Mouse (Mus musculus): ENCODE measurements at regions not wholly inside any gene's neighbourhood (a gene's known extent, or its start where the extent isn't known, plus 50 kb on each side); places are given as distances from the start of the nearest gene placed in this dataset.

DNA sequence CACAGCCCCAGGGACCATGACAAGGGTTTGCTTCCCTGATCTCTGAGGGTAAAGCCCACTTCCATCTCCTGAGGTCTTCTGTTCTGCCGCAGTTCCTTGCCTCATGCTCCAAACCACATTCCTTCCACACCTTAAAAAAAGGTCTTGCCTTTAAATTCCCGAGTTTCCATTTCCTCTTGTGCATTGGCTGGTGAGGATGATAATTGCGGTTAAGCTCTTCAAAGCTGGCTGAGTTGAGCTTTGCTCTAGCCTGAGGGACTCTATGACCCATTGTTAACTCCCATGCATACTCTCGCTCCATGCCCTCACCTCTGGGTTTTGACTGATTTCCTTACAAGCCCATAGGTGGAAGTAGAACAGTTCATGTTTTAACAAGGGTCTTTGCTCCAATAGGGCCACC lies 112.9 kb downstream of the Gm10260 start:
- H3K9ac ChIP-seq (ENCODE audit: control insufficient read depth, low read depth, low read length, poor library complexity, severe bottlenecking): no peak overlapping the region
- H3K27ac ChIP-seq (ENCODE audit: control insufficient read depth, low read depth, low read length): no peak overlapping the region
- H3K4me1 ChIP-seq (ENCODE audit: control insufficient read depth in 1 of 2, insufficient read depth in 2 of 2, low read length in 2 of 2): no peaks in the 10 kb centered on the region
- no peaks in the 10 kb centered on the region for H3K36me3 ChIP-seq (ENCODE audit: control insufficient read depth in 1 of 2, insufficient read depth in 2 of 2, low read length in 2 of 2)
- TF ChIP-seq ZKSCAN1 (IDR thresholded peaks at IDR 0.05; ENCODE audit: low read depth, low read length): no peak
- TF ChIP-seq MEF2A (IDR thresholded peaks at IDR 0.05; ENCODE audit: extremely low read depth, insufficient replicate concordance, low read depth, low read length, poor library complexity, severe bottlenecking): no peak
- TF ChIP-seq GATA1 (IDR thresholded peaks at IDR 0.05; ENCODE audit: low read depth, low read length): no peak
- TF ChIP-seq E2F4 (IDR thresholded peaks at IDR 0.05; ENCODE audit: borderline replicate concordance, low read depth, low read length): no peak
- TF ChIP-seq ZC3H11A (IDR thresholded peaks at IDR 0.05; ENCODE audit: low read depth, low read length): no peak
- no peak for TF ChIP-seq KAT2A (conservative IDR thresholded peaks at IDR 0.05; ENCODE audit: low read depth, low read length)
- no peak for TF ChIP-seq EP300 (IDR thresholded peaks at IDR 0.05; ENCODE audit: low read depth in 1 of 2, low read length in 2 of 2)
- TF ChIP-seq TAL1 (IDR thresholded peaks at IDR 0.05; ENCODE audit: low read length): no peak
- no peak for TF ChIP-seq ELF1 (IDR thresholded peaks at IDR 0.05; ENCODE audit: low read depth, low read length)
- TF ChIP-seq CHD2 (IDR thresholded peaks at IDR 0.05; ENCODE audit: low read length): no peak
- no peak for TF ChIP-seq POLR2AphosphoS5 (IDR thresholded peaks at IDR 0.05; ENCODE audit: borderline replicate concordance, low read depth, low read length)
- no peak for TF ChIP-seq HCFC1 (IDR thresholded peaks at IDR 0.05; ENCODE audit: low read depth, low read length)
- no peaks in the 10 kb centered on the region for H3K79me2 ChIP-seq (ENCODE audit: control insufficient read depth, insufficient read depth, low read length, poor library complexity)
- no peaks in the 10 kb centered on the region for H3K9me3 ChIP-seq (replicated peaks; ENCODE audit: insufficient read depth, low read length)
- H3K4me3 ChIP-seq (ENCODE audit: control insufficient read depth in 1 of 2, insufficient read depth in 1 of 2, low read depth in 2 of 2, low read length in 2 of 2): no peak overlapping the region
- no peaks in the 10 kb centered on the region for H3K27me3 ChIP-seq (ENCODE audit: control insufficient read depth in 1 of 2, insufficient read depth in 2 of 2, low read length in 2 of 2)
- DNase-seq (ENCODE audit: low read depth, low spot score): no peak

DNA sequence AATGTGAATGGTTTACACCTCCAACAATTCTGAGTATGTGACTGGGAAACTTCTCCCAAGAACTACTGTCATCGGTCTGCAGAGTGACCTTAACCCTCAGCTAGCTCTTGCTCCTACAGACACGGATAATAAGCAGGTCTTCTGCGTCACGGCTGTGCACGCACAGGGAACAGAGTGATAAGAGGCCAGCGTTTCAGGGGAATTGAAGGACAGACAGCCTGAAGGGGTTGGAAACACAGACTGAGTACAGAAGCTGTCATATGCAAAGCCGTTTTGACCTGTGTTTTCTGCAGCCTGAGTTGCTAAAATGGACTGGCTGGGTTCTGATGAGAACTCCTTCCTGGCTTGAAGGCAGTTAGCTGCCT lies 114.4 kb downstream of the Gm10260 start:
- no peak overlapping the region for H3K4me3 ChIP-seq (ENCODE audit: control insufficient read depth in 1 of 2, insufficient read depth in 1 of 2, low read depth in 2 of 2, low read length in 2 of 2)
- no peaks in the 10 kb centered on the region for H3K79me2 ChIP-seq (ENCODE audit: control insufficient read depth, insufficient read depth, low read length, poor library complexity)
- H3K9me3 ChIP-seq (replicated peaks; ENCODE audit: insufficient read depth, low read length): no peaks in the 10 kb centered on the region
- no peak overlapping the region for H3K27ac ChIP-seq (ENCODE audit: control insufficient read depth, low read depth, low read length)
- no peaks in the 10 kb centered on the region for H3K27me3 ChIP-seq (ENCODE audit: control insufficient read depth in 1 of 2, insufficient read depth in 2 of 2, low read length in 2 of 2)
- no peak overlapping the region for H3K9ac ChIP-seq (ENCODE audit: control insufficient read depth, low read depth, low read length, poor library complexity, severe bottlenecking)
- H3K36me3 ChIP-seq (ENCODE audit: control insufficient read depth in 1 of 2, insufficient read depth in 2 of 2, low read length in 2 of 2): no peaks in the 10 kb centered on the region
- DNase-seq (ENCODE audit: low read depth, low spot score): no peak
- TF ChIP-seq ZC3H11A (IDR thresholded peaks at IDR 0.05; ENCODE audit: low read depth, low read length) (no peak), E2F4 (IDR thresholded peaks at IDR 0.05; ENCODE audit: borderline replicate concordance, low read depth, low read length) (no peak), UBTF (IDR thresholded peaks at IDR 0.05; ENCODE audit: borderline replicate concordance, insufficient read depth, low read depth, low read length) (no peak), MXI1 (IDR thresholded peaks at IDR 0.05; ENCODE audit: low read depth, low read length) (no peak), POLR2AphosphoS2 (IDR thresholded peaks at IDR 0.05; ENCODE audit: low read length) (no peak), TCF12 (IDR thresholded peaks at IDR 0.05; ENCODE audit: low read depth, low read length) (no peak), SIN3A (IDR thresholded peaks at IDR 0.05; ENCODE audit: low read length) (no peak), ETS1 (IDR thresholded peaks at IDR 0.05; ENCODE audit: low read depth, low read length) (no peak), JUND (IDR thresholded peaks at IDR 0.05; ENCODE audit: low read depth, low read length) (no peak), MEF2A (IDR thresholded peaks at IDR 0.05; ENCODE audit: extremely low read depth, insufficient replicate concordance, low read depth, low read length, poor library complexity, severe bottlenecking) (no peak), MYB (IDR thresholded peaks at IDR 0.05; ENCODE audit: low read depth, low read length) (no peak), MAX (IDR thresholded peaks at IDR 0.05; ENCODE audit: low read length) (no peak)
- H3K4me1 ChIP-seq (ENCODE audit: control insufficient read depth in 1 of 2, insufficient read depth in 2 of 2, low read length in 2 of 2): no peaks in the 10 kb centered on the region

All from MEL (cell line).